Mouse (Mus musculus): ENCODE measurements around the gene Dpm2. TPM values are rescaled to one million over a fixed set of nuclear protein-coding genes. Genes with fewer than 3 reads are reported as not detected.

Gene Dpm2
- total and polyA plus RNA-seq, 2 experiments from 2014 or later: 64.1 to 146 TPM

DNA sequence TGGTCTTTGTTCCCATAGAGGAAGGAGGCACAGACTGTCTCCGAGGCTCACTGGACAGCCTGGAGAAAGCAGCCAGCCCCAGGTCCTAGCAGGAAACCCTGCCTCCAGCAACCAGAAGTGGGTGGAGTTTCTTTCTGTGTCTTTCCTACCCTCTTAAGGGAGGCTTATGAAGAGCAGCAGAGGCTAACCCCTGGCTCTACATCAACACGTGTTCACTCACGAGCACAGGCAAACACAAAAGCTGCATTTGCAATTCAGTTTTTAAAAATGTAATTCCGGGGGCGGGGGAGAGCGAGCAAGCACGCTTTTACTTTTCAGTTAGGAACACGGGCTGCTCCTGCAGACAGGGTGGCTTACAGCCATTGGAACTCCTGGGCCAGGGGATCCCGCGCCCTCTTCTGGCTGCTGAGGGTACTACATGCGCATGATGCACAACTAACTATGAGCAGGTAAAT lies 32.0 kb downstream of the Dpm2 start:
- WGBS: under 1% methylated on average over 11 of the region's 11 CpGs
- DNase-seq (ENCODE audit: low spot score) (peak; percentile 85), ATAC-seq (0 out of 2 replicates have a peak, but pooled peaks have one; percentile 34)

GRCm38 (mm10) chr2:32604631-32605030 lies 34.0 kb downstream of the Dpm2 start:
- no peak overlapping the region for H3K27ac ChIP-seq
- 47% methylated on average over 10 of the region's 10 CpGs for WGBS
- no peaks in the 10 kb centered on the region for H3K36me3 ChIP-seq (ENCODE audit: insufficient read depth, low read length)
- H3K4me1 ChIP-seq (ENCODE audit: insufficient read depth, low read length): peaks cover 5% of the 10 kb centered on the region; the same call in 1 of the 2 replicates
- H3K4me3 ChIP-seq (ENCODE audit: low read length): no peak overlapping the region
- DNase-seq (ENCODE audit: low spot score): no peak
- H3K9me3 ChIP-seq (ENCODE audit: low read length): no peaks in the 10 kb centered on the region
- no peaks in the 10 kb centered on the region for H3K27me3 ChIP-seq (ENCODE audit: insufficient read depth, low read length)
- H3K9ac ChIP-seq (replicated peaks; ENCODE audit: low read length): no peak overlapping the region
- no peak overlapping the region for H3K4me2 ChIP-seq (ENCODE audit: low read depth, low read length)
- TF ChIP-seq CTCF (IDR thresholded peaks at IDR 0.05; ENCODE audit: low read depth): no peak
- no peak for ATAC-seq

More for the DNA sequence above, 32.0 kb downstream of the Dpm2 start:
- peak overlapping the region; percentile 54 for H3K4me2 ChIP-seq (ENCODE audit: low read depth, low read length)
- H3K4me1 ChIP-seq (ENCODE audit: insufficient read depth, low read length): no peaks in the 10 kb centered on the region; the same call in 1 of the 2 replicates
- TF ChIP-seq CTCF (IDR thresholded peaks at IDR 0.05; ENCODE audit: low read depth): peak; percentile 95
- H3K27me3 ChIP-seq (ENCODE audit: insufficient read depth, low read length): no peaks in the 10 kb centered on the region
- peak overlapping the region; percentile 21 for H3K4me3 ChIP-seq (ENCODE audit: low read length)
- no peaks in the 10 kb centered on the region for H3K36me3 ChIP-seq (ENCODE audit: insufficient read depth, low read length)
- 0 out of 2 replicates have a peak overlapping the region, but pooled peaks have one; percentile 20 for H3K27ac ChIP-seq
- no peak overlapping the region; the same call in 1 of the 2 replicates for H3K9ac ChIP-seq (replicated peaks; ENCODE audit: low read length)
- no peaks in the 10 kb centered on the region for H3K9me3 ChIP-seq (ENCODE audit: low read length)

DNA sequence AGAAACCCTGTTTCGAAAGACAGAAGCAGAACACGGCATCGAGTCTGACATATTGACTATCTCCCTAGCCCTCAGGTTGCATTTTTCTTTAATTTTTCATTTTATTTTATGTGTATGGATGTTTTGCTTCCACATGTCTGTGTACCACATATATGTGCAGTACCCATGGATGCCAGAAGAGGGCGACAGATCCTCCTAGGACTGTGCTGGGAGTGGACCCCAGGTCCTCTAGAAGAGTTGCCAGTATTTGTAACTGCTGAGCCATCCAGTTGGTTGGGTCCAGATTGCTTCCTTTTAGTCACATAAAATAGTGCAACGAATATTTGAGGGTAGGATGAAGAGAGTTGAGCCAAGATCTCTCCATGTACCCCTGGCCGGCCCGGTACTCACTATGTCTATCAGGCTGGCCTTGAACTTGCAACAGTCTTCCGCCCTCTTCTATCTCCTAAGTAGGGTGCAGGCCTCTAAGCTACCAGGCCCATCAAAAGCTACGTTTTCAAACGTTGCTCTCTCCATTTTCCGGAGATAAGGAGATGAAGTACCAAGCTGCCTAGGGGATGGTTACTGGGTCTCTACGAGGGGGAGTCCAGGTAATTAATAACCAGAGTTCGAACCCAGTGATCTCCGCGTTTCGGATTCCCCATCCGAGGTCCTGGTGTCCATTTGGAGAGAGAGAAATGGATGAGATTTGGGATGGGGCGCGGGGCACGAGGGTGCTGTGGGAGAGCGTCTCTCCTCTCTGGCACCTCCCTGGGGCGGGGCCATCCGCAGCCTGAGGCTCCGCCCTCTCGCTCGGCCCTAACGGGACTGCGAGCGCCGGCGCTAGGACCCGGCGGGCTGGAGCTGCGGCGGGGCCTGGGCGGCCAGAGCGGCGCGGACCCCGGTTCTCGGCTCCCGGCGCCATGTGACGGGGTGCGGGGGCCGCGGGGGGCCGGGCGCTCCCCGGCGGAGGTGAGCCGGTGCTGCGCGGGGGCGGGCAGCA lies 35.8 kb downstream of the Dpm2 start:
- 13% methylated on average over 45 of the region's 55 CpGs for WGBS
- no peaks in the 10 kb centered on the region for H3K27me3 ChIP-seq (ENCODE audit: insufficient read depth, low read length)
- ATAC-seq (peak; percentile 84), DNase-seq (ENCODE audit: low spot score) (peak; percentile 91)
- peak overlapping the region; percentile 66 for H3K9ac ChIP-seq (replicated peaks; ENCODE audit: low read length)
- TF ChIP-seq CTCF (IDR thresholded peaks at IDR 0.05; ENCODE audit: low read depth): peak; percentile 78
- H3K27ac ChIP-seq: no peak overlapping the region
- H3K36me3 ChIP-seq (ENCODE audit: insufficient read depth, low read length): no peaks in the 10 kb centered on the region
- no peaks in the 10 kb centered on the region for H3K9me3 ChIP-seq (ENCODE audit: low read length)
- peaks cover 5% of the 10 kb centered on the region; the same call in 1 of the 2 replicates for H3K4me1 ChIP-seq (ENCODE audit: insufficient read depth, low read length)
- peak overlapping the region; percentile 64 for H3K4me2 ChIP-seq (ENCODE audit: low read depth, low read length)
- H3K4me3 ChIP-seq (ENCODE audit: low read length): peak overlapping the region; percentile 61

- H3K4me2 ChIP-seq (ENCODE audit: low read depth, low read length): peak overlapping the region; percentile 64
- H3K9me3 ChIP-seq (ENCODE audit: low read length): no peaks in the 10 kb centered on the region
- H3K4me1 ChIP-seq (ENCODE audit: insufficient read depth, low read length): peaks cover 5% of the 10 kb centered on the region; the same call in 1 of the 2 replicates
- H3K27me3 ChIP-seq (ENCODE audit: insufficient read depth, low read length): no peaks in the 10 kb centered on the region
- peaks cover 3% of the 10 kb centered on the region; the same call in 1 of the 2 replicates for H3K36me3 ChIP-seq (ENCODE audit: insufficient read depth, low read length)
- ATAC-seq (peak; percentile 25), DNase-seq (ENCODE audit: low spot score) (peak; percentile 58)
- H3K4me3 ChIP-seq (ENCODE audit: low read length): peak overlapping the region; percentile 61
- TF ChIP-seq CTCF (IDR thresholded peaks at IDR 0.05; ENCODE audit: low read depth): no peak
- H3K9ac ChIP-seq (replicated peaks; ENCODE audit: low read length): peak overlapping the region; percentile 66
- no peak overlapping the region for H3K27ac ChIP-seq
- WGBS: 6% methylated on average over 34 of the region's 34 CpGs
These were observed 36.7 kb downstream of the Dpm2 start for GRCm38 (mm10) chr2:32607262-32607947.

GRCm38 (mm10) chr2:32608141-32608777 lies 37.6 kb downstream of the Dpm2 start:
- H3K27me3 ChIP-seq (ENCODE audit: insufficient read depth, low read length): no peaks in the 10 kb centered on the region
- 0 out of 2 replicates have a peak, but pooled peaks cover 5% of the 10 kb centered on the region for H3K4me1 ChIP-seq (ENCODE audit: insufficient read depth, low read length)
- peak overlapping the region; percentile 64 for H3K4me2 ChIP-seq (ENCODE audit: low read depth, low read length)
- TF ChIP-seq CTCF (IDR thresholded peaks at IDR 0.05; ENCODE audit: low read depth): peak; percentile 26
- H3K36me3 ChIP-seq (ENCODE audit: insufficient read depth, low read length): peaks cover 3% of the 10 kb centered on the region; the same call in 1 of the 2 replicates
- peak overlapping the region; percentile 61 for H3K4me3 ChIP-seq (ENCODE audit: low read length)
- no peaks in the 10 kb centered on the region for H3K9me3 ChIP-seq (ENCODE audit: low read length)
- H3K27ac ChIP-seq: no peak overlapping the region
- DNase-seq (ENCODE audit: low spot score) (peak; percentile 59), ATAC-seq (peak; percentile 62)
- H3K9ac ChIP-seq (replicated peaks; ENCODE audit: low read length): no peak overlapping the region
- 13% methylated on average over 25 of the region's 25 CpGs for WGBS
